Comparison of ENCODE assay signal across 28 mouse cellular contexts in genomic region chr8:48774837-48775236, GRCm38 (mm10).
DNase-seq lines count a peak whose midpoint lies in the region; ATAC-seq and TF ChIP-seq lines count a peak whose summit lies in the region.
"Had no signal": no experiment of that assay in that cellular context is flagged by ENCODE, and none has a peak within 500 bp of the region (broad histone marks: within the 10 kb centered on the region; RNA-seq: fewer than 3 reads in every experiment).

No protein-coding gene starts in this region.

- H3K4me3 ChIP-seq in limb, embryonic 11.5 days (ENCODE audit: low read depth, low read length), result no peak overlapping the region
- no peak overlapping the region for H3K4me3 ChIP-seq in limb, embryonic 10.5 days
- H3K4me3 ChIP-seq: hindbrain, embryonic 12.5 days; stomach, embryonic 15.5 days had no signal

- peak; percentile 31; the same call in 1 of the 2 replicates for ATAC-seq in limb, embryonic 11.5 days (ENCODE audit: insufficient number of reproducible peaks, low FRiP score, low TSS enrichment, low read depth)
- ATAC-seq: activated CD4-positive, CD25-positive, alpha-beta regulatory T cell, adult 4 months; hindbrain, postnatal 0 days; intestine, embryonic 16.5 days had no signal

- WGBS in limb, embryonic 11.5 days, result 16% methylated on average over 4 of the region's 4 CpGs
- whole genome bisulfite sequencing in limb, embryonic 10.5 days, result 30% methylated on average over 4 of the region's 4 CpGs

- TF ChIP-seq POLR2A in brain, embryonic 14.5 days (IDR thresholded peaks at IDR 0.05; ENCODE audit: borderline replicate concordance, extremely low read depth, insufficient read depth, insufficient read length, poor library complexity, severe bottlenecking), result no peak

- H3K4me1 ChIP-seq in limb, embryonic 11.5 days (ENCODE audit: control insufficient read depth, insufficient read depth, low read length), result peaks cover 8% of the 10 kb centered on the region; the same call in 1 of the 2 replicates
- H3K4me1 ChIP-seq in limb, embryonic 10.5 days, result peaks cover 38% of the 10 kb centered on the region
- H3K4me1 ChIP-seq: stomach, embryonic 15.5 days had no signal

- DNase-seq in embryo, embryonic 10 days (ENCODE audit: low spot score), result peak; percentile 24
- no peak for DNase-seq in embryo, embryonic 9.5 days (ENCODE audit: extremely low spot score)
- DNase-seq in limb, embryonic 11.5 days (ENCODE audit: low spot score), result no peak
- DNase-seq in limb, embryonic 10.5 days (ENCODE audit: low spot score), result no peak
- DNase-seq in brain, embryonic 14.5 days (ENCODE audit: low read depth), result peak; percentile 24
- DNase-seq in retina, embryonic 14.5 days (ENCODE audit: low spot score), result peak; percentile 29
- DNase-seq in urinary bladder, postnatal 25 days (ENCODE audit: low spot score), result no peak
- DNase-seq: adrenal gland, adult 2 months; adrenal gland, postnatal 36 days; cerebellum, adult 2 months; cerebellum, postnatal 25 days; gastrocnemius, postnatal 10 days; heart, postnatal 36 days; kidney, adult 8-10 months; kidney, postnatal 4 days; liver; right cerebral cortex, postnatal 25 days had no signal

- no peak overlapping the region for H3K27ac ChIP-seq in limb, embryonic 11.5 days (replicated peaks; ENCODE audit: low read depth, low read length)
- H3K27ac ChIP-seq in limb, embryonic 10.5 days, result no peak overlapping the region
- H3K27ac ChIP-seq: heart, embryonic 15.5 days; hindbrain, embryonic 12.5 days; hindbrain, postnatal 0 days; kidney, postnatal 0 days; liver, embryonic 14.5 days; midbrain, embryonic 13.5 days; stomach, embryonic 15.5 days had no signal

- no peak overlapping the region for H3K4me2 ChIP-seq in limb, embryonic 11.5 days (ENCODE audit: low read depth, severe bottlenecking)

- TF ChIP-seq CTCF in brain, embryonic 14.5 days (IDR thresholded peaks at IDR 0.05; ENCODE audit: borderline replicate concordance, extremely low read depth, insufficient read depth, insufficient read length), result no peak

- no peaks in the 10 kb centered on the region for H3K27me3 ChIP-seq in limb, embryonic 11.5 days (ENCODE audit: control insufficient read depth, insufficient read depth, low read length)
- H3K27me3 ChIP-seq in limb, embryonic 10.5 days (ENCODE audit: low read depth, poor library complexity, severe bottlenecking), result no peaks in the 10 kb centered on the region
- H3K27me3 ChIP-seq: CH12.LX; hindbrain, embryonic 12.5 days; midbrain, embryonic 13.5 days; stomach, embryonic 15.5 days had no signal

- H3K36me3 ChIP-seq in limb, embryonic 11.5 days (ENCODE audit: control insufficient read depth, insufficient read depth, low read length), result no peaks in the 10 kb centered on the region
- H3K36me3 ChIP-seq in limb, embryonic 10.5 days, result no peaks in the 10 kb centered on the region
- H3K36me3 ChIP-seq: heart, embryonic 15.5 days; midbrain, embryonic 13.5 days; stomach, embryonic 15.5 days had no signal

- H3K9me3 ChIP-seq in limb, embryonic 11.5 days (ENCODE audit: control insufficient read depth, low read length), result no peaks in the 10 kb centered on the region
- H3K9me3 ChIP-seq in limb, embryonic 10.5 days (replicated peaks), result no peaks in the 10 kb centered on the region
- H3K9me3 ChIP-seq: hindbrain, embryonic 12.5 days; midbrain, embryonic 13.5 days; stomach, embryonic 15.5 days had no signal

- no peak overlapping the region for H3K9ac ChIP-seq in limb, embryonic 11.5 days (ENCODE audit: low read length)
- H3K9ac ChIP-seq: heart, embryonic 15.5 days; hindbrain, embryonic 12.5 days; liver, embryonic 14.5 days; lung, embryonic 14.5 days; stomach, embryonic 15.5 days had no signal

Comparison
In these comparisons a context has a peak if more than half of its experiments do, and no peak if none do; other contexts are left out.
1. DNase-seq: peak in embryo, embryonic 10 days (single experiment), brain, embryonic 14.5 days (single experiment) and retina, embryonic 14.5 days (single experiment); none in embryo, embryonic 9.5 days (single experiment), limb, embryonic 11.5 days (single experiment), limb, embryonic 10.5 days (single experiment) and urinary bladder, postnatal 25 days (single experiment).